In genomic region chr9:62026600-62026999, GRCm38 (mm10) we compare ENCODE assay signal across 8 mouse cellular contexts. TPM values are rescaled to one million over a fixed set of nuclear protein-coding genes. Genes with fewer than 3 reads are reported as not detected.
DNase-seq lines count a peak whose midpoint lies in the region; ATAC-seq and TF ChIP-seq lines count a peak whose summit lies in the region.

Gene Paqr5 (minus strand): TSS chr9:62026856.

- H3K4me3 ChIP-seq in heart, embryonic 12.5 days, result peak within 1 kb of the TSS; percentile 55
- H3K4me3 ChIP-seq in kidney, embryonic 16.5 days (ENCODE audit: low read length), result peak within 1 kb of the TSS; percentile 59
- H3K4me3 ChIP-seq in small intestine, adult 2 months (ENCODE audit: low read depth, low read length), result peak within 1 kb of the TSS; percentile 65

- no peak for TF ChIP-seq CTCF in small intestine, adult 2 months (IDR thresholded peaks at IDR 0.05; ENCODE audit: extremely low read depth, insufficient read length, insufficient replicate concordance, low read depth, low read length)

- DNase-seq in MN1 (ENCODE audit: low spot score), result peak; percentile 58
- peak; percentile 46 for DNase-seq in c-Kit-positive CD71-positive TER-119-negative erythroid progenitor cells, embryonic 14.5 days (ENCODE audit: low read depth)
- DNase-seq in lung, postnatal 25 days (ENCODE audit: low spot score), result peak; percentile 31
- DNase-seq in cerebellum, postnatal 14 days, result no peak
- DNase-seq in layer of hippocampus, postnatal 14 days (ENCODE audit: low spot score in 2 of 2), result no peak

- H3K27ac ChIP-seq in heart, embryonic 12.5 days (ENCODE audit: poor library complexity, severe bottlenecking), result no peak within 1 kb of the TSS
- peak within 1 kb of the TSS; percentile 54; the same call in 1 of the 2 replicates for H3K27ac ChIP-seq in kidney, embryonic 16.5 days (ENCODE audit: low read length)
- H3K27ac ChIP-seq in small intestine, adult 2 months (ENCODE audit: insufficient read depth, low read depth, low read length), result no peak within 1 kb of the TSS

- no peak; the same call in 1 of the 2 replicates for TF ChIP-seq POLR2A in small intestine, adult 2 months (IDR thresholded peaks at IDR 0.05; ENCODE audit: low read depth, low read length)

- 0% methylated on average over 30 of the region's 32 CpGs for WGBS in heart, embryonic 12.5 days
- WGBS in kidney, embryonic 16.5 days, result under 1% methylated on average over 31 of the region's 32 CpGs
- under 1% methylated on average over 32 of the region's 32 CpGs for WGBS in small intestine, adult 2 months

- H3K27me3 ChIP-seq in heart, embryonic 12.5 days (replicated peaks), result peaks cover 66% of the 10 kb centered on the region
- H3K27me3 ChIP-seq in kidney, embryonic 16.5 days (ENCODE audit: insufficient read depth, low read length), result peaks cover 9% of the 10 kb centered on the region; the same call in 1 of the 2 replicates
- H3K27me3 ChIP-seq in small intestine, adult 2 months (ENCODE audit: control insufficient read depth, insufficient read depth, low read length), result no peaks in the 10 kb centered on the region

- ATAC-seq in heart, embryonic 12.5 days (ENCODE audit: insufficient number of reproducible peaks, low FRiP score), result no peak
- ATAC-seq in kidney, embryonic 16.5 days (ENCODE audit: low FRiP score, low TSS enrichment), result peak; percentile 84

- H3K36me3 ChIP-seq in heart, embryonic 12.5 days, result no peaks in the 10 kb centered on the region
- no peaks in the 10 kb centered on the region for H3K36me3 ChIP-seq in kidney, embryonic 16.5 days (ENCODE audit: insufficient read depth, low read length)
- no peaks in the 10 kb centered on the region for H3K36me3 ChIP-seq in small intestine, adult 2 months (ENCODE audit: control insufficient read depth, insufficient read depth, low read length)

- peaks cover 8% of the 10 kb centered on the region for H3K4me1 ChIP-seq in heart, embryonic 12.5 days (replicated peaks)
- peaks cover 36% of the 10 kb centered on the region for H3K4me1 ChIP-seq in kidney, embryonic 16.5 days (ENCODE audit: insufficient read depth, low read length)
- peaks cover 15% of the 10 kb centered on the region for H3K4me1 ChIP-seq in small intestine, adult 2 months (ENCODE audit: control insufficient read depth, insufficient read depth, insufficient read length, low read length)

- no peaks in the 10 kb centered on the region for H3K9me3 ChIP-seq in heart, embryonic 12.5 days (replicated peaks)
- H3K9me3 ChIP-seq in kidney, embryonic 16.5 days (ENCODE audit: low read length), result no peaks in the 10 kb centered on the region

- peak within 1 kb of the TSS; percentile 41; the same call in 1 of the 2 replicates for H3K9ac ChIP-seq in heart, embryonic 12.5 days
- H3K9ac ChIP-seq in kidney, embryonic 16.5 days (replicated peaks; ENCODE audit: low read length), result peak within 1 kb of the TSS; percentile 62

- H3K4me2 ChIP-seq in heart, embryonic 12.5 days, result peak within 1 kb of the TSS; percentile 91
- H3K4me2 ChIP-seq in kidney, embryonic 16.5 days (replicated peaks; ENCODE audit: low read depth, low read length), result peak within 1 kb of the TSS; percentile 81

RNA-seq across cellular contexts. Expression of gene Paqr5, which starts in this region (rescaled TPM):
- polyA plus RNA-seq in heart, embryonic 12.5 days (2016; fragmentation: Nextera tagmentation; extraction: Ambion mirVana), result 0.40 and 0.53 TPM in 2 replicates
- 50.4 and 53.4 TPM in 2 replicates for polyA plus RNA-seq in kidney, embryonic 16.5 days (2015; fragmentation: Nextera tagmentation; extraction: Ambion mirVana)
- 3.3 and 21.8 TPM in 2 replicates for polyA plus RNA-seq in small intestine, adult 2 months (2012; rRNA removed)
- total RNA-seq in layer of hippocampus, postnatal 14 days (2021), result 1 to 10 TPM; 2.0 to 3.8 TPM

Comparison
In these comparisons a context has a peak if more than half of its experiments do, and no peak if none do; other contexts are left out.
1. DNase-seq: peak in MN1 (single experiment), c-Kit-positive CD71-positive TER-119-negative erythroid progenitor cells, embryonic 14.5 days (single experiment) and lung, postnatal 25 days (single experiment); none in cerebellum, postnatal 14 days (0 of 2) and layer of hippocampus, postnatal 14 days (0 of 2).
2. Peak in every context shown above with its lines, with median percentiles within 50 percentile points of each other: H3K4me3 ChIP-seq.